Mouse (Mus musculus) splenic B cell, adult 2 months (primary cell): ENCODE data around the gene Gzmm.

Experiments
- DNase-seq: peaks from one replicate; pipeline ENCODE4 v3.0.0-alpha.2; 2011; ENCODE audit warnings: low read depth, low spot score
- H3K27me3 ChIP-seq: 2 replicates; pipeline ENCODE4 v1.6.1; 2012; ENCODE audit warnings: mild to moderate bottlenecking, low read length, moderate library complexity, mixed read lengths; ENCODE audit not compliant: control insufficient read depth, poor library complexity, insufficient read depth, severe bottlenecking
- H3K36me3 ChIP-seq: 2 replicates; pipeline ENCODE4 v1.6.1; 2012; ENCODE audit warnings: mild to moderate bottlenecking, low read length, moderate library complexity, mixed read lengths; ENCODE audit not compliant: control insufficient read depth, poor library complexity, insufficient read depth, severe bottlenecking

Gzmm gene

DNA sequence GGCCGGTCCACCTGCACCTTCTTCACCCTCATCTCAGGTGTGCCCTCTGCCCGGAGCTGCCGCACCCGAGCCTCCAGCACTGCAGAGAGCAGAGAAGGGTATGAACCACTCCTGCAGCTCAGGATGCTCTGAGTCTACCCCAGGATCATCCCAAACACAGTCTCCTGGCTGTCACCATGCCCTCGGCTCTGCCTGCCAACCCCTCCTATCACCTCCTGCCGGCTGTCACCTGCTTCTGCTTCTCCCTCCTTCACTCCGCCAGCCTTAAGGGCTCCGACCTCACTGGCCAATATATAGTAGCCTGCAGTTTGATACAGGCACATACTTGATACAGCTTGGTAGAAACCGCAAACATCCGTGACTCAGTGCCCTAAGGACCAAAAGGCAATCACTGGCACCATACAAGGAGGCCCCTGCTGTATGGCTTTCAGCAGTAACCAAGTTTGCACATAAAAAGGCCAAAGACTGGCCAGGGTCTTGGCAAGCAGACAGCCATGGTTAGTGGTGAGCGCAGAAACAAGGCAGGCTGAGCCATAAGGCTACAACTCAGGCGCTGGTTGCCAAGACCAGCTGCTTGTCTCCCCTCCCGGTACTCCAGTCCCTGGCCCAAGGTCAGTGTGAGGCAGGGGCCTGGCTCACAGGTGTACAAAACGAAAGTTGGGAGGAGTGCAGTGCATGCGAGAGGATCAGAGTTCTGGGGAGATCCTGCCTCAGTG is 55.0 kb downstream of the Gzmm start:
- no peaks in the 10 kb centered on the region for H3K27me3 ChIP-seq
- H3K36me3 ChIP-seq = peaks cover 10% of the 10 kb centered on the region
- DNase-seq = no peak
